Comparison of ENCODE assay signal across 23 mouse cellular contexts in genomic region chr11:103948952-103949351, GRCm38 (mm10).
"Had no signal": no experiment of that assay in that cellular context is flagged by ENCODE, and none has a peak within 500 bp of the region (broad histone marks: within the 10 kb centered on the region; RNA-seq: fewer than 3 reads in every experiment).

No protein-coding gene starts in this region.

- H3K36me3 ChIP-seq: heart, embryonic 10.5 days; hindbrain, embryonic 15.5 days; limb, embryonic 13.5 days; limb, embryonic 15.5 days had no signal

- ATAC-seq: hindbrain, postnatal 0 days; intestine, embryonic 16.5 days; liver, embryonic 12.5 days had no signal

- H3K27me3 ChIP-seq: heart, embryonic 12.5 days; hindbrain, embryonic 13.5 days; hindbrain, embryonic 15.5 days; limb, embryonic 13.5 days; limb, embryonic 15.5 days; liver, embryonic 12.5 days had no signal

- H3K4me3 ChIP-seq: heart, embryonic 10.5 days; heart, embryonic 12.5 days; hindbrain, embryonic 13.5 days; hindbrain, embryonic 15.5 days; limb, embryonic 13.5 days; limb, embryonic 15.5 days; liver, embryonic 12.5 days had no signal

- H3K4me2 ChIP-seq: heart, embryonic 12.5 days; hindbrain, embryonic 13.5 days; hindbrain, embryonic 15.5 days; limb, embryonic 13.5 days; limb, embryonic 15.5 days; liver, embryonic 12.5 days had no signal

- H3K9me3 ChIP-seq: heart, embryonic 10.5 days; heart, embryonic 12.5 days; hindbrain, embryonic 13.5 days; hindbrain, embryonic 15.5 days; limb, embryonic 13.5 days; limb, embryonic 15.5 days; liver, embryonic 12.5 days had no signal

- DNase-seq: gastrocnemius, postnatal 14 days; gastrocnemius, postnatal 36 days; heart, adult 18-20 months; heart, postnatal 10 days; heart, postnatal 36 days; kidney, adult 11 months; kidney, adult 2 months; kidney, postnatal 10 days; kidney, postnatal 25 days; kidney, postnatal 4 days; layer of hippocampus, adult 9-11 months; layer of hippocampus, postnatal 36 days; left cerebral cortex, postnatal 4 days had no signal

- H3K27ac ChIP-seq: heart, embryonic 10.5 days; hindbrain, embryonic 13.5 days; hindbrain, embryonic 15.5 days; hindbrain, postnatal 0 days; limb, embryonic 13.5 days; limb, embryonic 15.5 days; liver, embryonic 12.5 days; liver, embryonic 14.5 days had no signal

- H3K9ac ChIP-seq: heart, embryonic 12.5 days; hindbrain, embryonic 13.5 days; hindbrain, embryonic 15.5 days; limb, embryonic 13.5 days; limb, embryonic 15.5 days; liver, embryonic 12.5 days; liver, embryonic 14.5 days had no signal
